Mouse (Mus musculus) C2C12 (cell line): ENCODE results near the gene Gm43064.

Source experiments
- CTCF ChIP-seq: IDR thresholded peaks from one replicate; pipeline ENCODE4 v1.5.1; 2011; ENCODE audit not compliant: control insufficient read depth, insufficient read depth, insufficient read length
- MYOD1 ChIP-seq: IDR thresholded peaks from one replicate; pipeline ENCODE4 v1.6.1; 2011; ENCODE audit warnings: low read depth; ENCODE audit not compliant: control insufficient read depth, insufficient read length
- USF1 ChIP-seq: IDR thresholded peaks from one replicate; pipeline ENCODE4 v1.6.1; 2011; ENCODE audit warnings: low read depth, mild to moderate bottlenecking, control low read depth, moderate library complexity

DNA sequence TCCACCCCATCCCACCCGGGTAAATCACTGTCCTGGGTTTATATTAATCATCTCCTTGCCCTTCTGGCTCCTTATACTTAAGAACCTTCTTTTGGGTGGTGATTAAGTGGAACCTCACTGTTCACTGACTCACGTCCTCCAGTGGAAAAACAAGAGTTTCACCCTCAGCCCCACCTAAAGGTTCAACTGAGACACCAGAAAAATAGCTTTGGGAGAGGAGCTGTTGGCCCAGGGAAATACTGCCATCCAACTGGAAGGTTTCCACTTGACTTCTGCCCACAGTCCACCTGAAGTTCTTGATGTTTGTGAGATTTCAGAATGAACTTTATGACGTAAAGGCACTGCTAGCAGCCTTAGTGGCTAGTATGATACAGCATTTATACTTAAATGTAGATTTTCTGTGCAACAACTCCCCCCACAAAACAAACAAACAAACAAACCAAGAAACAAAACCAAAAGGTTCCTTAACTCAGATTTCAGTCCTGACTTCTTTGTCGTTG is 53.4 kb downstream of the Gm43064 start:
- TF ChIP-seq CTCF (no peak), USF1 (no peak), MYOD1 (no peak)
